Mouse (Mus musculus): ENCODE data around the gene Snx29. TPM values are rescaled to one million over a fixed set of nuclear protein-coding genes. Genes with fewer than 3 reads are reported as not detected.

Gene Snx29
- polyA plus RNA-seq, 1 experiment from 2014 or later, result 13.0 TPM

- Histone ChIP-seq H3K4me1 (peaks cover 10% of the 10 kb centered on the region), H3K4me2 (no peak overlapping the region), H3K9me3 (replicated peaks) (no peaks in the 10 kb centered on the region), H3K27ac (no peak overlapping the region), H3K36me3 (ENCODE audit: poor library complexity, severe bottlenecking) (no peaks in the 10 kb centered on the region), H3K9ac (no peak overlapping the region), H3K27me3 (no peaks in the 10 kb centered on the region), H3K4me3 (no peak overlapping the region)
- ATAC-seq, result no peak
- 83% methylated on average over 2 of the region's 2 CpGs for WGBS
Measured at GRCm38 (mm10) chr16:11626616-11627015, 303.9 kb downstream of the Snx29 start.

GRCm38 (mm10) chr16:11627866-11628638 lies 305.3 kb downstream of the Snx29 start:
- Histone ChIP-seq H3K4me2 (no peak overlapping the region), H3K27ac (no peak overlapping the region), H3K9me3 (replicated peaks) (no peaks in the 10 kb centered on the region), H3K27me3 (no peaks in the 10 kb centered on the region), H3K4me3 (no peak overlapping the region), H3K36me3 (ENCODE audit: poor library complexity, severe bottlenecking) (no peaks in the 10 kb centered on the region), H3K4me1 (peaks cover 10% of the 10 kb centered on the region), H3K9ac (no peak overlapping the region)
- ATAC-seq, result no peak
- WGBS, result 81% methylated on average over 9 of the region's 9 CpGs

- H3K9ac ChIP-seq, result no peak overlapping the region
- H3K27me3 ChIP-seq, result no peaks in the 10 kb centered on the region
- ATAC-seq, result no peak
- H3K36me3 ChIP-seq (ENCODE audit: poor library complexity, severe bottlenecking), result no peaks in the 10 kb centered on the region
- 85% methylated on average over 7 of the region's 7 CpGs for WGBS
- H3K9me3 ChIP-seq (replicated peaks), result no peaks in the 10 kb centered on the region
- H3K27ac ChIP-seq, result no peak overlapping the region
- no peak overlapping the region for H3K4me2 ChIP-seq
- H3K4me1 ChIP-seq, result peaks cover 10% of the 10 kb centered on the region
- H3K4me3 ChIP-seq, result no peak overlapping the region
Measured at GRCm38 (mm10) chr16:11629704-11630103, 307.0 kb downstream of the Snx29 start.

GRCm38 (mm10) chr16:11630489-11630888 lies 307.8 kb downstream of the Snx29 start:
- H3K4me1 ChIP-seq, result peaks cover 10% of the 10 kb centered on the region
- 59% methylated on average over 5 of the region's 5 CpGs for WGBS
- H3K27me3 ChIP-seq, result no peaks in the 10 kb centered on the region
- H3K9ac ChIP-seq, result no peak overlapping the region
- no peak overlapping the region for H3K4me3 ChIP-seq
- no peaks in the 10 kb centered on the region for H3K36me3 ChIP-seq (ENCODE audit: poor library complexity, severe bottlenecking)
- no peak overlapping the region for H3K27ac ChIP-seq
- no peak overlapping the region for H3K4me2 ChIP-seq
- H3K9me3 ChIP-seq (replicated peaks), result no peaks in the 10 kb centered on the region
- no peak for ATAC-seq

- WGBS, result 82% methylated on average over 2 of the region's 2 CpGs
- H3K27me3 ChIP-seq, result no peaks in the 10 kb centered on the region
- peaks cover 14% of the 10 kb centered on the region for H3K4me1 ChIP-seq
- no peak overlapping the region for H3K4me2 ChIP-seq
- no peak overlapping the region for H3K9ac ChIP-seq
- H3K27ac ChIP-seq, result no peak overlapping the region
- no peaks in the 10 kb centered on the region for H3K36me3 ChIP-seq (ENCODE audit: poor library complexity, severe bottlenecking)
- no peaks in the 10 kb centered on the region for H3K9me3 ChIP-seq (replicated peaks)
- no peak overlapping the region for H3K4me3 ChIP-seq
- ATAC-seq, result peak; percentile 13; the same call in 1 of the 2 replicates
Measured at GRCm38 (mm10) chr16:11632205-11632747, 309.6 kb downstream of the Snx29 start.

GRCm38 (mm10) chr16:11636196-11636733 lies 313.6 kb downstream of the Snx29 start:
- H3K36me3 ChIP-seq (ENCODE audit: poor library complexity, severe bottlenecking), result no peaks in the 10 kb centered on the region
- no peak overlapping the region for H3K4me2 ChIP-seq
- no peak overlapping the region for H3K4me3 ChIP-seq
- no peaks in the 10 kb centered on the region for H3K27me3 ChIP-seq
- H3K27ac ChIP-seq, result no peak overlapping the region
- no peak for ATAC-seq
- no peak overlapping the region for H3K9ac ChIP-seq
- peaks cover 16% of the 10 kb centered on the region for H3K4me1 ChIP-seq
- 78% methylated on average over 7 of the region's 7 CpGs for WGBS
- H3K9me3 ChIP-seq (replicated peaks), result no peaks in the 10 kb centered on the region

- H3K9me3 ChIP-seq (replicated peaks), result no peaks in the 10 kb centered on the region
- no peak overlapping the region for H3K4me3 ChIP-seq
- H3K9ac ChIP-seq, result 0 out of 2 replicates have a peak overlapping the region, but pooled peaks have one; percentile 16
- 0% methylated on average over 3 of the region's 3 CpGs for WGBS
- peaks cover 16% of the 10 kb centered on the region for H3K4me1 ChIP-seq
- H3K36me3 ChIP-seq (ENCODE audit: poor library complexity, severe bottlenecking), result no peaks in the 10 kb centered on the region
- ATAC-seq, result peak; percentile 27; the same call in 1 of the 2 replicates
- no peaks in the 10 kb centered on the region for H3K27me3 ChIP-seq
- no peak overlapping the region for H3K4me2 ChIP-seq
- no peak overlapping the region for H3K27ac ChIP-seq
Measured at GRCm38 (mm10) chr16:11636902-11637301, 314.2 kb downstream of the Snx29 start.

GRCm38 (mm10) chr16:11637794-11638193 lies 315.1 kb downstream of the Snx29 start:
- Histone ChIP-seq H3K36me3 (ENCODE audit: poor library complexity, severe bottlenecking) (no peaks in the 10 kb centered on the region), H3K4me1 (peaks cover 16% of the 10 kb centered on the region), H3K9ac (no peak overlapping the region), H3K27ac (no peak overlapping the region), H3K9me3 (replicated peaks) (no peaks in the 10 kb centered on the region), H3K4me2 (no peak overlapping the region), H3K4me3 (no peak overlapping the region), H3K27me3 (no peaks in the 10 kb centered on the region)
- no peak for ATAC-seq

- WGBS, result 92% methylated on average over 1 of the region's 1 CpGs
- Histone ChIP-seq H3K27me3 (no peaks in the 10 kb centered on the region), H3K9me3 (replicated peaks) (no peaks in the 10 kb centered on the region), H3K27ac (no peak overlapping the region; the same call in 1 of the 2 replicates), H3K4me3 (no peak overlapping the region), H3K4me1 (peaks cover 21% of the 10 kb centered on the region), H3K4me2 (no peak overlapping the region), H3K9ac (no peak overlapping the region), H3K36me3 (ENCODE audit: poor library complexity, severe bottlenecking) (no peaks in the 10 kb centered on the region)
- no peak for ATAC-seq
Measured at GRCm38 (mm10) chr16:11638739-11639138, 316.0 kb downstream of the Snx29 start.

- H3K36me3 ChIP-seq (ENCODE audit: poor library complexity, severe bottlenecking), result no peaks in the 10 kb centered on the region
- no peak overlapping the region for H3K4me3 ChIP-seq
- no peak overlapping the region for H3K27ac ChIP-seq
- H3K27me3 ChIP-seq, result no peaks in the 10 kb centered on the region
- H3K4me1 ChIP-seq, result peaks cover 21% of the 10 kb centered on the region
- 91% methylated on average over 8 of the region's 8 CpGs for WGBS
- no peaks in the 10 kb centered on the region for H3K9me3 ChIP-seq (replicated peaks)
- no peak for ATAC-seq
- H3K9ac ChIP-seq, result no peak overlapping the region
- no peak overlapping the region for H3K4me2 ChIP-seq
Measured at GRCm38 (mm10) chr16:11639936-11640335, 317.2 kb downstream of the Snx29 start.

GRCm38 (mm10) chr16:11643603-11644002 lies 320.9 kb downstream of the Snx29 start:
- Histone ChIP-seq H3K9ac (no peak overlapping the region), H3K4me3 (no peak overlapping the region), H3K9me3 (replicated peaks) (no peaks in the 10 kb centered on the region), H3K36me3 (ENCODE audit: poor library complexity, severe bottlenecking) (no peaks in the 10 kb centered on the region), H3K27ac (no peak overlapping the region), H3K4me1 (peaks cover 16% of the 10 kb centered on the region), H3K27me3 (no peaks in the 10 kb centered on the region), H3K4me2 (no peak overlapping the region)
- no peak for ATAC-seq
- 74% methylated on average over 6 of the region's 6 CpGs for WGBS

- no peak overlapping the region for H3K4me2 ChIP-seq
- no peak for ATAC-seq
- no peaks in the 10 kb centered on the region for H3K27me3 ChIP-seq
- peaks cover 16% of the 10 kb centered on the region for H3K4me1 ChIP-seq
- WGBS, result 78% methylated on average over 2 of the region's 2 CpGs
- no peak overlapping the region for H3K4me3 ChIP-seq
- H3K9me3 ChIP-seq (replicated peaks), result no peaks in the 10 kb centered on the region
- no peaks in the 10 kb centered on the region for H3K36me3 ChIP-seq (ENCODE audit: poor library complexity, severe bottlenecking)
- no peak overlapping the region for H3K9ac ChIP-seq
- H3K27ac ChIP-seq, result no peak overlapping the region
Measured at GRCm38 (mm10) chr16:11644399-11644798, 321.7 kb downstream of the Snx29 start.

Measured in forebrain, embryonic 13.5 days (tissue).